Mouse (Mus musculus) urinary bladder, adult 18-20 months (tissue): ENCODE measurements around the gene Vmn1r58.
"Not testable (repeated sequence)": the region's sequence is repeated elsewhere in the genome, so short reads cannot be mapped to it uniquely, and the experiment has no call there.

Source experiments
- DNase-seq, 2 experiments: peaks; one replicate each; pipeline ENCODE4 v3.0.0; 2022; ENCODE audit warnings: low spot score in 2 of 2, mixed read lengths in 2 of 2

Vmn1r58 gene

GRCm38 (mm10) chr7:5413296-5413695, at the start of gene Vmn1r58:
TSS of gene Vmn1r58 (minus strand) at chr7:5413396.
- DNase-seq, result not testable (repeated sequence)

GRCm38 (mm10) chr7:5456674-5457073, 43.5 kb upstream of the Vmn1r58 start, which contains the start of gene Vmn1r59:
TSS of gene Vmn1r59 (minus strand) at chr7:5456774.
- DNase-seq, result no peak

- not testable (repeated sequence) for DNase-seq
Observed at GRCm38 (mm10) chr7:5454011-5454410, 40.8 kb upstream of the Vmn1r58 start.

GRCm38 (mm10) chr7:5448627-5449026, 35.4 kb upstream of the Vmn1r58 start:
- DNase-seq, result no peak

GRCm38 (mm10) chr7:5406201-5406600, 7.0 kb downstream of the Vmn1r58 start:
- DNase-seq, result no peak

- no peak for DNase-seq
Observed at GRCm38 (mm10) chr7:5366724-5367123, 46.5 kb downstream of the Vmn1r58 start.

- no peak for DNase-seq
Observed at GRCm38 (mm10) chr7:5363599-5363998, 49.6 kb downstream of the Vmn1r58 start.
